Mouse (Mus musculus) myocyte (in vitro differentiated cells): ENCODE data around the gene Nipal3. TPM values are rescaled to one million over a fixed set of nuclear protein-coding genes. Genes with fewer than 3 reads are reported as not detected.

Experiments
- H3K27me3 ChIP-seq: one replicate; pipeline ENCODE4 v1.6.1; 2011; ENCODE audit not compliant: control insufficient read depth, insufficient read depth, insufficient read length
- H3K36me3 ChIP-seq: one replicate; pipeline ENCODE4 v1.6.1; 2011; ENCODE audit not compliant: control insufficient read depth, insufficient read depth
- H3K4me2 ChIP-seq: one replicate; pipeline ENCODE4 v1.6.1; 2011; ENCODE audit warnings: low read depth, control low read depth
- H3K4me3 ChIP-seq: one replicate; pipeline ENCODE4 v1.5.1; 2011; ENCODE audit warnings: mild to moderate bottlenecking, control low read depth, moderate library complexity
- H3K79me2 ChIP-seq: one replicate; pipeline ENCODE4 v1.6.1; 2011; ENCODE audit not compliant: control insufficient read depth, insufficient read depth
- H3ac ChIP-seq: one replicate; pipeline ENCODE4 v1.6.1; 2011; ENCODE audit not compliant: control insufficient read depth, insufficient read length
- CEBPB ChIP-seq: IDR thresholded peaks from 2 replicates; pipeline ENCODE4 v1.6.1; 2011; ENCODE audit warnings: mild to moderate bottlenecking, moderate library complexity; ENCODE audit not compliant: poor library complexity, insufficient read depth, severe bottlenecking
- E2F4 ChIP-seq: IDR thresholded peaks from one replicate; pipeline ENCODE4 v1.6.1; 2011; ENCODE audit warnings: mild to moderate bottlenecking, control low read depth, moderate library complexity; ENCODE audit not compliant: insufficient read depth
- MAX ChIP-seq: IDR thresholded peaks from one replicate; pipeline ENCODE4 v1.6.1; 2011; ENCODE audit warnings: low read depth, mild to moderate bottlenecking, control low read depth
- MYOD1 ChIP-seq, 3 experiments: IDR thresholded peaks; one replicate each; pipeline ENCODE4 v1.6.1; 2011; ENCODE audit warnings: control low read depth in 2 of 3, low read depth in 2 of 3, mild to moderate bottlenecking in 2 of 3, moderate library complexity in 1 of 3; ENCODE audit not compliant: insufficient read length in 2 of 3, control insufficient read depth in 1 of 3
- MYOG ChIP-seq, 3 experiments: IDR thresholded peaks; one replicate each; pipeline ENCODE4 v1.6.1; 2011; ENCODE audit warnings: control low read depth in 2 of 3, low read depth in 2 of 3, mild to moderate bottlenecking in 2 of 3; ENCODE audit not compliant: insufficient read length in 2 of 3, control insufficient read depth in 1 of 3, insufficient read depth in 1 of 3
- POLR2A ChIP-seq: IDR thresholded peaks from one replicate; pipeline ENCODE4 v1.6.1; 2011; ENCODE audit warnings: low read depth, mild to moderate bottlenecking, control low read depth, moderate library complexity; ENCODE audit not compliant: insufficient read length
- POLR2AphosphoS2 ChIP-seq: IDR thresholded peaks from one replicate; pipeline ENCODE4 v1.6.1; 2011; ENCODE audit warnings: low read depth, control low read depth; ENCODE audit not compliant: insufficient read length
- REST ChIP-seq: IDR thresholded peaks from one replicate; pipeline ENCODE4 v1.6.1; 2011; ENCODE audit warnings: mild to moderate bottlenecking, control low read depth, moderate library complexity; ENCODE audit not compliant: insufficient read depth, insufficient read length
- SRF ChIP-seq: IDR thresholded peaks from one replicate; pipeline ENCODE4 v1.6.1; 2011; ENCODE audit warnings: low read depth; ENCODE audit not compliant: control insufficient read depth, insufficient read length
- TCF12 ChIP-seq: IDR thresholded peaks from one replicate; pipeline ENCODE4 v1.6.1; 2011; ENCODE audit warnings: mild to moderate bottlenecking, control low read depth; ENCODE audit not compliant: poor library complexity, insufficient read depth, severe bottlenecking
- TCF3 ChIP-seq: IDR thresholded peaks from one replicate; pipeline ENCODE4 v1.6.1; 2011; ENCODE audit warnings: low read depth, control low read depth; ENCODE audit not compliant: insufficient read length
- USF1 ChIP-seq: IDR thresholded peaks from one replicate; pipeline ENCODE4 v1.6.1; 2011; ENCODE audit warnings: low read depth, mild to moderate bottlenecking, control low read depth, moderate library complexity
- polyA plus RNA-seq: library from polyadenylated mRNA; unstranded; fragments of >200 nt; fragmentation: generic; extraction: Trizol; gene quantifications from one replicate; pipeline ENCODE4 v1.2.1, GENCODE M21; 2012; ENCODE audit warnings: missing spikeins

Gene Nipal3
- polyA plus RNA-seq, 1 experiment, result 5.1 TPM

GRCm38 (mm10) chr4:135413491-135413890 is 81.3 kb downstream of the Nipal3 start:
- TF ChIP-seq E2F4, result no peak
- no peak for TF ChIP-seq POLR2AphosphoS2
- TF ChIP-seq MYOD1 (IDR thresholded peaks at IDR 0.05; ENCODE audit: control insufficient read depth in 1 of 3, insufficient read length in 2 of 3, low read depth in 2 of 3), result no peak
- TF ChIP-seq CEBPB, result no peak
- no peak for TF ChIP-seq MYOG (IDR thresholded peaks at IDR 0.05; ENCODE audit: control insufficient read depth in 1 of 3, insufficient read depth in 1 of 3, insufficient read length in 2 of 3, low read depth in 2 of 3)
- no peak for TF ChIP-seq MAX
- no peak for TF ChIP-seq USF1
- no peak for TF ChIP-seq REST
- no peak for TF ChIP-seq SRF
- no peak for TF ChIP-seq TCF12
- no peak for TF ChIP-seq POLR2A
- no peak for TF ChIP-seq TCF3
- H3K27me3 ChIP-seq, result no peaks in the 10 kb centered on the region
- H3K4me2 ChIP-seq, result no peak overlapping the region
- H3K36me3 ChIP-seq, result no peaks in the 10 kb centered on the region
- no peak overlapping the region for H3K4me3 ChIP-seq
- H3K79me2 ChIP-seq, result no peaks in the 10 kb centered on the region
- no peak overlapping the region for H3ac ChIP-seq

GRCm38 (mm10) chr4:135411633-135412032 is 83.2 kb downstream of the Nipal3 start:
- Histone ChIP-seq H3K79me2 (no peaks in the 10 kb centered on the region), H3K36me3 (no peaks in the 10 kb centered on the region), H3K27me3 (no peaks in the 10 kb centered on the region), H3ac (no peak overlapping the region), H3K4me3 (no peak overlapping the region), H3K4me2 (no peak overlapping the region)
- TF ChIP-seq USF1 (no peak), MYOD1 (IDR thresholded peaks at IDR 0.05; ENCODE audit: control insufficient read depth in 1 of 3, insufficient read length in 2 of 3, low read depth in 2 of 3) (no peak), TCF12 (no peak), REST (no peak)

GRCm38 (mm10) chr4:135406180-135406579 is 88.7 kb downstream of the Nipal3 start:
- Histone ChIP-seq H3K4me3 (no peak overlapping the region), H3K27me3 (no peaks in the 10 kb centered on the region), H3K79me2 (no peaks in the 10 kb centered on the region), H3ac (no peak overlapping the region), H3K4me2 (no peak overlapping the region), H3K36me3 (no peaks in the 10 kb centered on the region)
- TF ChIP-seq TCF3 (no peak), E2F4 (no peak), POLR2A (no peak), TCF12 (no peak), MYOD1 (IDR thresholded peaks at IDR 0.05; ENCODE audit: control insufficient read depth in 1 of 3, insufficient read length in 2 of 3, low read depth in 2 of 3) (no peak), USF1 (no peak), REST (no peak), CEBPB (no peak), POLR2AphosphoS2 (no peak), MYOG (IDR thresholded peaks at IDR 0.05; ENCODE audit: control insufficient read depth in 1 of 3, insufficient read depth in 1 of 3, insufficient read length in 2 of 3, low read depth in 2 of 3) (no peak), MAX (no peak), SRF (no peak)

GRCm38 (mm10) chr4:135404916-135405315 is 89.9 kb downstream of the Nipal3 start:
- Histone ChIP-seq H3K4me2 (no peak overlapping the region), H3K36me3 (no peaks in the 10 kb centered on the region), H3ac (no peak overlapping the region), H3K4me3 (no peak overlapping the region), H3K79me2 (no peaks in the 10 kb centered on the region), H3K27me3 (no peaks in the 10 kb centered on the region)
- no peak for TF ChIP-seq TCF12

GRCm38 (mm10) chr4:135404048-135404447 is 90.8 kb downstream of the Nipal3 start:
- H3K4me2 ChIP-seq, result no peak overlapping the region
- no peaks in the 10 kb centered on the region for H3K27me3 ChIP-seq
- H3ac ChIP-seq, result no peak overlapping the region
- TF ChIP-seq MAX (no peak), POLR2AphosphoS2 (no peak), MYOG (IDR thresholded peaks at IDR 0.05; ENCODE audit: control insufficient read depth in 1 of 3, insufficient read depth in 1 of 3, insufficient read length in 2 of 3, low read depth in 2 of 3) (no peak), POLR2A (no peak), CEBPB (no peak), TCF12 (no peak), USF1 (no peak), TCF3 (no peak), MYOD1 (IDR thresholded peaks at IDR 0.05; ENCODE audit: control insufficient read depth in 1 of 3, insufficient read length in 2 of 3, low read depth in 2 of 3) (no peak)
- no peaks in the 10 kb centered on the region for H3K36me3 ChIP-seq
- no peaks in the 10 kb centered on the region for H3K79me2 ChIP-seq
- H3K4me3 ChIP-seq, result no peak overlapping the region
